Comparison of ENCODE assay signal across 25 mouse cellular contexts in the genomic region with DNA sequence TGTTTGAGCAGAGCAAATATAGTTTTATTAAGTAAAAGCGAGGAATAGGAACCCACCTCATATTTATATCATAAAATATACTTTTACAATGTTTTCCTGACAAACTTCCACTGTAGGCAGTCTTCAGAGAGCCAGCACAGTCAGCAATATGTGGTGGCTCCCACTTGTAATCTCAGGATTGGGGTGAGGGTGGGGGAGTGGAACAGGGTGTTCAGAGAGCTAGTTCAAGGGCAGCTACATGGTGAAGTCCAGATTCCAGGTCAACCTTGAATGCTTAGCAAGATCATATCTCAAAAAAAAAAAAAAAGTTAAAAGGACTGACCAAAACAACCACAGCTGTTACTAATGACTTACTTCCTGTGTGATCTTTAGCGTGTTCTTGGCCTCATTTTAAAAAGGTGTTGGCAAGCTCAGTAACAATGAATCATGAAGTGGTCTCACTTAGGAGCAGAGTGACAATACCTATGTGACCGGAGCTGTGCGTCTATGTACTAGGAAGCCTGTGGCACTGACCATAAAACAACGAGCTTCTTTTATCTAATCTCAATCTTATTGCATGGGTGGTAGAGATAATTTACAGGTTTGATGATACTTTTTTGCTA. TPM values are rescaled to one million over a fixed set of nuclear protein-coding genes. Genes with fewer than 3 reads are reported as not detected.
DNase-seq lines count a peak whose midpoint lies in the region; ATAC-seq and TF ChIP-seq lines count a peak whose summit lies in the region.
"Had no signal": no experiment of that assay in that cellular context is flagged by ENCODE, and none has a peak within 500 bp of the region (broad histone marks: within the 10 kb centered on the region; RNA-seq: fewer than 3 reads in every experiment).

No protein-coding gene starts in this region.

- no peak for DNase-seq in G1E (ENCODE audit: low spot score)
- DNase-seq in adrenal gland, postnatal 36 days: peak; percentile 52 to 75
- DNase-seq in natural killer cell, adult 2 months (ENCODE audit: low spot score in 2 of 2): peak; percentile 44 to 78
- no peak for DNase-seq in layer of hippocampus, adult 2 months (ENCODE audit: low spot score in 2 of 2)
- no peak for DNase-seq in hindbrain, embryonic 11.5 days (ENCODE audit: low spot score)
- DNase-seq: cerebellum, adult 11-12 months; cerebellum, postnatal 14 days; gastrocnemius, postnatal 36 days; heart, postnatal 4 days; kidney, postnatal 36 days; lung, adult 2 months; midbrain, embryonic 14.5 days; right cerebral cortex, postnatal 14 days; thymus, postnatal 14 days had no signal

- no peak overlapping the region for H3K4me3 ChIP-seq in intestine, embryonic 16.5 days (ENCODE audit: low read length)
- H3K4me3 ChIP-seq in intestine, postnatal 0 days (ENCODE audit: low read depth, low read length): no peak overlapping the region
- H3K4me3 ChIP-seq in G1E (ENCODE audit: low read depth, low read length): no peak overlapping the region
- H3K4me3 ChIP-seq in layer of hippocampus, adult 2 months: no peak overlapping the region
- H3K4me3 ChIP-seq in hindbrain, embryonic 11.5 days (ENCODE audit: low read depth, low read length): no peak overlapping the region
- H3K4me3 ChIP-seq: forebrain, embryonic 12.5 days; heart, embryonic 15.5 days; hindbrain, embryonic 15.5 days; kidney, embryonic 15.5 days; limb, embryonic 13.5 days; liver, embryonic 12.5 days had no signal

- H3K4me2 ChIP-seq in intestine, embryonic 16.5 days (ENCODE audit: low read depth, low read length): no peak overlapping the region
- no peak overlapping the region for H3K4me2 ChIP-seq in intestine, postnatal 0 days (replicated peaks; ENCODE audit: low read depth)
- H3K4me2 ChIP-seq in hindbrain, embryonic 11.5 days (replicated peaks; ENCODE audit: low read depth, low read length): no peak overlapping the region
- H3K4me2 ChIP-seq: forebrain, embryonic 12.5 days; heart, embryonic 15.5 days; hindbrain, embryonic 15.5 days; kidney, embryonic 15.5 days; limb, embryonic 13.5 days; liver, embryonic 12.5 days had no signal

- no peak overlapping the region for H3K27ac ChIP-seq in intestine, embryonic 16.5 days (ENCODE audit: low read length)
- H3K27ac ChIP-seq in intestine, postnatal 0 days (ENCODE audit: low read depth, low read length): no peak overlapping the region
- no peak overlapping the region for H3K27ac ChIP-seq in layer of hippocampus, adult 2 months
- no peak overlapping the region for H3K27ac ChIP-seq in hindbrain, embryonic 11.5 days (ENCODE audit: low read depth, low read length)
- H3K27ac ChIP-seq: forebrain, embryonic 12.5 days; heart, embryonic 15.5 days; hindbrain, embryonic 15.5 days; kidney, embryonic 15.5 days; limb, embryonic 13.5 days; liver, embryonic 12.5 days had no signal

- H3K9me3 ChIP-seq in intestine, embryonic 16.5 days (ENCODE audit: control insufficient read depth, low read length): no peaks in the 10 kb centered on the region
- no peaks in the 10 kb centered on the region for H3K9me3 ChIP-seq in intestine, postnatal 0 days (ENCODE audit: control insufficient read depth)
- no peaks in the 10 kb centered on the region for H3K9me3 ChIP-seq in G1E (replicated peaks)
- no peaks in the 10 kb centered on the region for H3K9me3 ChIP-seq in hindbrain, embryonic 11.5 days (ENCODE audit: control insufficient read depth, low read length)
- H3K9me3 ChIP-seq: forebrain, embryonic 12.5 days; heart, embryonic 15.5 days; hindbrain, embryonic 15.5 days; kidney, embryonic 15.5 days; limb, embryonic 13.5 days; liver, embryonic 12.5 days had no signal

- H3K36me3 ChIP-seq in intestine, embryonic 16.5 days (ENCODE audit: control insufficient read depth, insufficient read depth, low read length): no peaks in the 10 kb centered on the region
- no peaks in the 10 kb centered on the region for H3K36me3 ChIP-seq in intestine, postnatal 0 days (ENCODE audit: control insufficient read depth, insufficient read depth)
- no peaks in the 10 kb centered on the region for H3K36me3 ChIP-seq in G1E (replicated peaks)
- no peaks in the 10 kb centered on the region for H3K36me3 ChIP-seq in hindbrain, embryonic 11.5 days (ENCODE audit: control insufficient read depth, insufficient read depth, low read length)
- H3K36me3 ChIP-seq: forebrain, embryonic 12.5 days; heart, embryonic 15.5 days; hindbrain, embryonic 15.5 days; kidney, embryonic 15.5 days; limb, embryonic 13.5 days; liver, embryonic 12.5 days had no signal

- 57% methylated on average over 5 of the region's 5 CpGs for WGBS in intestine, embryonic 16.5 days
- 37% methylated on average over 5 of the region's 5 CpGs for WGBS in intestine, postnatal 0 days
- WGBS in hindbrain, embryonic 11.5 days: 89% methylated on average over 5 of the region's 5 CpGs

- ATAC-seq in intestine, embryonic 16.5 days: peak; percentile 63
- no peak for ATAC-seq in intestine, postnatal 0 days
- peak; percentile 42; the same call in 1 of the 2 replicates for ATAC-seq in G1E (ENCODE audit: extremely low read depth, insufficient number of reproducible peaks, low FRiP score, poor library complexity, severe bottlenecking)
- ATAC-seq in hindbrain, embryonic 11.5 days (ENCODE audit: low FRiP score): no peak
- ATAC-seq: liver, embryonic 12.5 days had no signal

- no peaks in the 10 kb centered on the region for H3K4me1 ChIP-seq in intestine, embryonic 16.5 days (ENCODE audit: control insufficient read depth, insufficient read depth, low read length)
- no peaks in the 10 kb centered on the region for H3K4me1 ChIP-seq in intestine, postnatal 0 days (replicated peaks; ENCODE audit: control insufficient read depth, insufficient read depth, low read length)
- peaks cover 40% of the 10 kb centered on the region for H3K4me1 ChIP-seq in G1E (ENCODE audit: insufficient read depth, low read depth, low read length)
- H3K4me1 ChIP-seq in hindbrain, embryonic 11.5 days (replicated peaks; ENCODE audit: control insufficient read depth, insufficient read depth, low read length): no peaks in the 10 kb centered on the region
- H3K4me1 ChIP-seq: forebrain, embryonic 12.5 days; heart, embryonic 15.5 days; hindbrain, embryonic 15.5 days; kidney, embryonic 15.5 days; limb, embryonic 13.5 days had no signal

- H3K9ac ChIP-seq in intestine, embryonic 16.5 days (ENCODE audit: low read depth, low read length): no peak overlapping the region
- no peak overlapping the region for H3K9ac ChIP-seq in intestine, postnatal 0 days (ENCODE audit: low read depth, low read length)
- H3K9ac ChIP-seq in hindbrain, embryonic 11.5 days (ENCODE audit: low read depth, low read length): no peak overlapping the region
- H3K9ac ChIP-seq: forebrain, embryonic 12.5 days; heart, embryonic 15.5 days; hindbrain, embryonic 15.5 days; kidney, embryonic 15.5 days; limb, embryonic 13.5 days; liver, embryonic 12.5 days had no signal

- no peak for TF ChIP-seq CTCF in intestine, postnatal 0 days (IDR thresholded peaks at IDR 0.05; ENCODE audit: low read depth)
- TF ChIP-seq CTCF in G1E (IDR thresholded peaks at IDR 0.05; ENCODE audit: low read depth, low read length): no peak
- TF ChIP-seq CTCF in layer of hippocampus, adult 2 months (conservative IDR thresholded peaks at IDR 0.05): no peak

- no peaks in the 10 kb centered on the region for H3K27me3 ChIP-seq in intestine, embryonic 16.5 days (replicated peaks; ENCODE audit: control insufficient read depth, insufficient read depth, low read length)
- no peaks in the 10 kb centered on the region for H3K27me3 ChIP-seq in intestine, postnatal 0 days (replicated peaks; ENCODE audit: control insufficient read depth, insufficient read depth, low read length)
- peaks cover 4% of the 10 kb centered on the region; the same call in 1 of the 2 replicates for H3K27me3 ChIP-seq in G1E (ENCODE audit: insufficient read depth, low read length)
- no peaks in the 10 kb centered on the region for H3K27me3 ChIP-seq in hindbrain, embryonic 11.5 days (ENCODE audit: control insufficient read depth, insufficient read depth, low read length)
- H3K27me3 ChIP-seq: forebrain, embryonic 12.5 days; heart, embryonic 15.5 days; hindbrain, embryonic 15.5 days; kidney, embryonic 15.5 days; limb, embryonic 13.5 days; liver, embryonic 12.5 days had no signal

RNA-seq across cellular contexts. Expression of gene Zfp949, which starts 17.7 kb away (rescaled TPM):
- polyA plus RNA-seq in intestine, embryonic 16.5 days (2015; fragmentation: Nextera tagmentation; extraction: Ambion mirVana): 7.4 and 7.5 TPM in 2 replicates
- 3.6 and 4.7 TPM in 2 replicates for polyA plus RNA-seq in intestine, postnatal 0 days (2015; fragmentation: Nextera tagmentation; extraction: Ambion mirVana)
- total RNA-seq in G1E (2014; fragmentation: Nextera tagmentation) (14.9 and 30.9 TPM in 2 replicates), G1E (2017) (13.6 and 14.0 TPM in 2 replicates)
- 0.45 and 0.93 TPM in 2 replicates for polyA plus RNA-seq in G1E (2012)
- total RNA-seq in adrenal gland, postnatal 36 days (2021): 1 to 10 TPM; 7.7 to 8.8 TPM
- total RNA-seq in layer of hippocampus, adult 2 months (2021): 10 to 100 TPM; 21.8 to 25.0 TPM
- 9.1 and 10.1 TPM in 2 replicates for polyA plus RNA-seq in hindbrain, embryonic 11.5 days (2014; fragmentation: Nextera tagmentation; extraction: Ambion mirVana)

RNA-seq across cellular contexts. Expression of gene Syncrip, which starts 47.7 kb away (rescaled TPM):
- 60.2 and 72.3 TPM in 2 replicates for polyA plus RNA-seq in intestine, embryonic 16.5 days (2015; fragmentation: Nextera tagmentation; extraction: Ambion mirVana)
- 34.1 and 37.5 TPM in 2 replicates for polyA plus RNA-seq in intestine, postnatal 0 days (2015; fragmentation: Nextera tagmentation; extraction: Ambion mirVana)
- total RNA-seq in G1E (2014; fragmentation: Nextera tagmentation): 251 and 283 TPM in 2 replicates
- 152 and 197 TPM in 2 replicates for total RNA-seq in G1E (2017)
- polyA plus RNA-seq in G1E (2012): 148 and 152 TPM in 2 replicates
- 10 to 100 TPM; 80.5 to 84.8 TPM for total RNA-seq in adrenal gland, postnatal 36 days (2021)
- 10 to 100 TPM; 62.7 to 64.7 TPM for total RNA-seq in layer of hippocampus, adult 2 months (2021)
- 137 and 140 TPM in 2 replicates for polyA plus RNA-seq in hindbrain, embryonic 11.5 days (2014; fragmentation: Nextera tagmentation; extraction: Ambion mirVana)

RNA-seq across cellular contexts. Expression of gene Trim43a, which starts 50.6 kb away (rescaled TPM):
- polyA plus RNA-seq in intestine, embryonic 16.5 days (2015; fragmentation: Nextera tagmentation; extraction: Ambion mirVana): 0.13 TPM in 1 of 2 replicates, not detected in the other
- not detected in 2 replicates for polyA plus RNA-seq in intestine, postnatal 0 days (2015; fragmentation: Nextera tagmentation; extraction: Ambion mirVana)
- total RNA-seq in G1E (2014; fragmentation: Nextera tagmentation) (5.3 TPM in 1 of 2 replicates, not detected in the other), G1E (2017) (0.12 and 0.22 TPM in 2 replicates)
- not detected in 2 replicates for polyA plus RNA-seq in G1E (2012)
- total RNA-seq in adrenal gland, postnatal 36 days (2021): under 1 TPM; 0.36 to 0.76 TPM
- 1 to 10 TPM; 1.3 to 1.6 TPM for total RNA-seq in layer of hippocampus, adult 2 months (2021)
- polyA plus RNA-seq in hindbrain, embryonic 11.5 days (2014; fragmentation: Nextera tagmentation; extraction: Ambion mirVana): 0.10 TPM in 1 of 2 replicates, not detected in the other
- total RNA-seq: heart, postnatal 4 days; megakaryocyte-erythroid progenitor cell, adult 5-6 weeks; neutrophil, adult 5-6 weeks had no signal
- polyA plus RNA-seq: embryonic facial prominence, embryonic 11.5 days; liver, embryonic 12.5 days; lung, adult 2 months had no signal

Comparison
In these comparisons a context has a peak if more than half of its experiments do, and no peak if none do; other contexts are left out.
1. ATAC-seq: peak in intestine, embryonic 16.5 days (single experiment) and G1E (single experiment); none in intestine, postnatal 0 days (single experiment) and hindbrain, embryonic 11.5 days (single experiment).
2. DNase-seq: peak in adrenal gland, postnatal 36 days (2 of 2) and natural killer cell, adult 2 months (2 of 2); none in G1E (single experiment), layer of hippocampus, adult 2 months (0 of 2) and hindbrain, embryonic 11.5 days (single experiment).